Mouse (Mus musculus) stomach, embryonic 14.5 days (tissue): ENCODE measurements around the gene Gfod2. TPM values are rescaled to one million over a fixed set of nuclear protein-coding genes. Genes with fewer than 3 reads are reported as not detected.

Experiments
- ATAC-seq: fragments of 200-750 bp; cut with Nextera tagmentation; 2 replicates; pipeline ENCODE4 v1.8.0; 2017; ENCODE audit warnings: low read depth, moderate TSS enrichment; ENCODE audit not compliant: insufficient number of reproducible peaks, insufficient read depth, low FRiP score
- H3K27ac ChIP-seq: fragments of 300-500 bp; sonication (generic); 2 replicates; pipeline ENCODE4 v1.5.1; 2014; ENCODE audit warnings: mild to moderate bottlenecking, low read length, moderate library complexity, mixed read lengths
- H3K27me3 ChIP-seq: fragments of 300-500 bp; sonication (generic); 2 replicates; pipeline ENCODE4 v1.6.1; 2014; ENCODE audit warnings: low read length, control low read depth, mixed read lengths; ENCODE audit not compliant: control insufficient read depth, insufficient read depth
- H3K36me3 ChIP-seq: fragments of 300-500 bp; sonication (generic); 2 replicates; pipeline ENCODE4 v1.6.1; 2014; ENCODE audit warnings: mild to moderate bottlenecking, control low read depth, low read length, moderate library complexity, mixed read lengths; ENCODE audit not compliant: control insufficient read depth, insufficient read depth
- H3K4me1 ChIP-seq: fragments of 300-500 bp; sonication (generic); 2 replicates; pipeline ENCODE4 v1.6.1; 2014; ENCODE audit warnings: low read length, control low read depth, mixed read lengths; ENCODE audit not compliant: control insufficient read depth, insufficient read depth
- H3K4me2 ChIP-seq: fragments of 300-500 bp; sonication (generic); replicated peaks from 2 replicates; pipeline ENCODE4 v1.6.1; 2014; ENCODE audit warnings: low read depth, low read length, control low read depth
- H3K4me3 ChIP-seq: fragments of 300-500 bp; sonication (generic); 2 replicates; pipeline ENCODE4 v1.5.1; 2014; ENCODE audit warnings: low read depth, low read length, control low read depth
- H3K9ac ChIP-seq: fragments of 300-500 bp; sonication (generic); replicated peaks from 2 replicates; pipeline ENCODE4 v1.6.1; 2014; ENCODE audit warnings: low read depth, mild to moderate bottlenecking, control low read depth, low read length, moderate library complexity, mixed read lengths
- H3K9me3 ChIP-seq: fragments of 300-500 bp; sonication (generic); 2 replicates; pipeline ENCODE4 v1.6.1; 2016; ENCODE audit warnings: low read depth, low read length, control low read depth; ENCODE audit not compliant: control insufficient read depth
- WGBS: fragments of 180-500 bp; shearing (Covaris S2); extraction: QIAGEN DNeasy Blood & Tissue Kit; methylation state at CpG from one replicate; pipeline ENCODE4 v1.1.7; 2014; 5-methylcytosine and 5-hydroxymethylcytosine counted together
- polyA plus RNA-seq: library from polyadenylated mRNA; unstranded; fragments of >200 nt; fragmentation: Nextera tagmentation; extraction: Ambion mirVana; gene quantifications from 2 replicates; pipeline ENCODE4 v1.2.1, GENCODE M21; 2014

Gfod2 gene
- polyA plus RNA-seq, 1 experiment from 2014 or later = 14.4 TPM

- no peak overlapping the region for H3K4me3 ChIP-seq
- peaks cover 17% of the 10 kb centered on the region for H3K4me1 ChIP-seq
- no peak overlapping the region for H3K4me2 ChIP-seq
- no peaks in the 10 kb centered on the region for H3K27me3 ChIP-seq
- 93% methylated on average over 34 of the region's 34 CpGs for WGBS
- ATAC-seq = no peak
- H3K27ac ChIP-seq = no peak overlapping the region
- peaks cover 5% of the 10 kb centered on the region for H3K36me3 ChIP-seq
- H3K9ac ChIP-seq = no peak overlapping the region
- no peaks in the 10 kb centered on the region for H3K9me3 ChIP-seq
These were observed 54.2 kb downstream of the Gfod2 start for GRCm38 (mm10) chr8:105704146-105704812.

GRCm38 (mm10) chr8:105702731-105703415, 55.6 kb downstream of the Gfod2 start:
- peaks cover 17% of the 10 kb centered on the region for H3K4me1 ChIP-seq
- H3K4me3 ChIP-seq = no peak overlapping the region
- 92% methylated on average over 24 of the region's 24 CpGs for WGBS
- H3K4me2 ChIP-seq = no peak overlapping the region
- H3K27ac ChIP-seq = no peak overlapping the region
- H3K9me3 ChIP-seq = no peaks in the 10 kb centered on the region
- no peak for ATAC-seq
- H3K27me3 ChIP-seq = no peaks in the 10 kb centered on the region
- no peak overlapping the region for H3K9ac ChIP-seq
- peaks cover 16% of the 10 kb centered on the region for H3K36me3 ChIP-seq

GRCm38 (mm10) chr8:105702001-105702401, 56.5 kb downstream of the Gfod2 start:
- Histone ChIP-seq H3K27me3 (no peaks in the 10 kb centered on the region), H3K9me3 (no peaks in the 10 kb centered on the region), H3K4me3 (peak overlapping the region; percentile 67), H3K36me3 (peaks cover 24% of the 10 kb centered on the region), H3K4me2 (peak overlapping the region; percentile 84), H3K27ac (peak overlapping the region; percentile 95; the same call in 1 of the 2 replicates), H3K9ac (peak overlapping the region; percentile 22; the same call in 1 of the 2 replicates), H3K4me1 (peaks cover 12% of the 10 kb centered on the region)
- WGBS = 46% methylated on average over 18 of the region's 18 CpGs
- no peak for ATAC-seq

GRCm38 (mm10) chr8:105700966-105701824, 57.3 kb downstream of the Gfod2 start, which contains the start of the genes Acd and Pard6a:
TSS of gene Acd (minus strand) at chr8:105701102.
TSS of gene Pard6a (plus strand) at chr8:105701148.
- peak within 1 kb of the TSS; percentile 67 for H3K4me3 ChIP-seq
- H3K9ac ChIP-seq = peak within 1 kb of the TSS; percentile 49
- no peaks in the 10 kb centered on the region for H3K9me3 ChIP-seq
- peaks cover 6% of the 10 kb centered on the region for H3K4me1 ChIP-seq
- peaks cover 27% of the 10 kb centered on the region for H3K36me3 ChIP-seq
- H3K27ac ChIP-seq = peak within 1 kb of the TSS; percentile 95
- H3K4me2 ChIP-seq = peak within 1 kb of the TSS; percentile 84
- no peaks in the 10 kb centered on the region for H3K27me3 ChIP-seq
- under 1% methylated on average over 60 of the region's 60 CpGs for WGBS
- peak; percentile 82 for ATAC-seq

- Histone ChIP-seq H3K4me3 (peak overlapping the region; percentile 67), H3K4me1 (peaks cover 6% of the 10 kb centered on the region)
These were observed 57.9 kb downstream of the Gfod2 start for GRCm38 (mm10) chr8:105700566-105700965.

GRCm38 (mm10) chr8:105699488-105700215, 58.8 kb downstream of the Gfod2 start:
- 90% methylated on average over 11 of the region's 11 CpGs for WGBS
- Histone ChIP-seq H3K27me3 (no peaks in the 10 kb centered on the region), H3K4me3 (peak overlapping the region; percentile 67), H3K4me2 (peak overlapping the region; percentile 84), H3K4me1 (peaks cover 6% of the 10 kb centered on the region), H3K27ac (no peak overlapping the region), H3K36me3 (peaks cover 27% of the 10 kb centered on the region), H3K9ac (no peak overlapping the region; the same call in 1 of the 2 replicates), H3K9me3 (no peaks in the 10 kb centered on the region)
- no peak for ATAC-seq

More at GRCm38 (mm10) chr8:105700566-105700965, 57.9 kb downstream of the Gfod2 start:
- Histone ChIP-seq H3K27ac (0 out of 2 replicates have a peak overlapping the region, but pooled peaks have one; percentile 95), H3K9ac (peak overlapping the region; percentile 49), H3K4me2 (peak overlapping the region; percentile 84), H3K27me3 (no peaks in the 10 kb centered on the region), H3K9me3 (no peaks in the 10 kb centered on the region), H3K36me3 (peaks cover 27% of the 10 kb centered on the region)
- ATAC-seq = peak; percentile 35; the same call in 1 of the 2 replicates
- under 1% methylated on average over 21 of the region's 21 CpGs for WGBS

GRCm38 (mm10) chr8:105698734-105699133, 59.7 kb downstream of the Gfod2 start:
- WGBS = 86% methylated on average over 5 of the region's 5 CpGs
- no peak for ATAC-seq

More at GRCm38 (mm10) chr8:105698734-105699133, 59.7 kb downstream of the Gfod2 start:
- Histone ChIP-seq H3K36me3 (peaks cover 26% of the 10 kb centered on the region), H3K4me3 (no peak overlapping the region), H3K9me3 (no peaks in the 10 kb centered on the region), H3K4me1 (peaks cover 11% of the 10 kb centered on the region), H3K27me3 (no peaks in the 10 kb centered on the region), H3K27ac (no peak overlapping the region), H3K9ac (no peak overlapping the region), H3K4me2 (no peak overlapping the region)
